Mouse (Mus musculus) frontal cortex, adult 2 months (tissue): ENCODE results near the gene Arpc3. TPM values are rescaled to one million over a fixed set of nuclear protein-coding genes. Genes with fewer than 3 reads are reported as not detected.
"Not testable (repeated sequence)": the region's sequence is repeated elsewhere in the genome, so short reads cannot be mapped to it uniquely, and the experiment has no call there.

Experiments
- DNase-seq, 2 experiments: peaks; one replicate each; pipeline ENCODE4 v3.0.0; 2022; ENCODE audit warnings: low spot score in 1 of 2; ENCODE audit errors: extremely low spot score in 1 of 2
- polyA plus RNA-seq: library from polyadenylated mRNA; depleted of rRNA; stranded (reverse); fragments of >200 nt; gene quantifications from 2 replicates; pipeline ENCODE4 v1.2.3, GENCODE M21; 2012

Gene Arpc3
- polyA plus RNA-seq, 1 experiment: 268 TPM

DNA sequence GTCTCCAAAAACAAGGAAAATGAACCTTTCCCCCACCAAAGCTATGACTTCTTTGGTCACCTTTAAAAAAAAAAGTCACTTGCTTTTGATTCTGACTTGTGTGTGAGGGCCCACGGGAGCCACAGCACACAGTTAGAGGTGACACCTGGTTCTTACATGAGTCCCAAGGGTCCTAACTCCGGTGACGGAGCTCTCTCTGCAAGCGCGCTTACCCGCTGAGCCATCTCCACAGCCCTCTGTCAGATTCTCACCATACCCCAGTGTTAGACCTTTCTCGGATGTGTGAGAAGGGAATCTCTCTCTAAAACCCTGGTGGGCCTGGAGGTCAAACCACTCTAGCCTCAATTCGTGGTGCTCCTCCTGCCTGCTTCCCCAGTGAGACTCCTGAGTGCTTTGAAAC lies 5.8 kb downstream of the Arpc3 start:
- no peak for DNase-seq

DNA sequence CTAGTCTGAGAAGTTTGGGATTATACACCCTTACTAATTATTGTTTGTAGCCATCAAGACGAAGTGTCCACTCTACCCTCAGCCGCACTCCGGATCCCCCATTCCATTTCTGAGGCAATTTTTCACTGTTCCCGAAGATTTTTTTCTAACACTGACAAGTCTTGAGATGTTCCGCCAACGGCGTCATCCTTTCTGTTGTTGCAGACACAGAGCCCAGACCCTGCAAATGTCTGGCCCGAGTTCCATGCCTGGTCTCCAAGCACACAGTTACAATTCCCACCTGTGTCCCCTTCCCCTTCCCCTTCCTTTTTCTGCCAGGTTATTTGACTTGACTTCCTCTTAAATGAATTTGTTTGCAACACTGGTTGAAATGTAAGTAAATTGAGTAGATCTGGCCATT lies 8.2 kb downstream of the Arpc3 start:
- DNase-seq: no peak

DNA sequence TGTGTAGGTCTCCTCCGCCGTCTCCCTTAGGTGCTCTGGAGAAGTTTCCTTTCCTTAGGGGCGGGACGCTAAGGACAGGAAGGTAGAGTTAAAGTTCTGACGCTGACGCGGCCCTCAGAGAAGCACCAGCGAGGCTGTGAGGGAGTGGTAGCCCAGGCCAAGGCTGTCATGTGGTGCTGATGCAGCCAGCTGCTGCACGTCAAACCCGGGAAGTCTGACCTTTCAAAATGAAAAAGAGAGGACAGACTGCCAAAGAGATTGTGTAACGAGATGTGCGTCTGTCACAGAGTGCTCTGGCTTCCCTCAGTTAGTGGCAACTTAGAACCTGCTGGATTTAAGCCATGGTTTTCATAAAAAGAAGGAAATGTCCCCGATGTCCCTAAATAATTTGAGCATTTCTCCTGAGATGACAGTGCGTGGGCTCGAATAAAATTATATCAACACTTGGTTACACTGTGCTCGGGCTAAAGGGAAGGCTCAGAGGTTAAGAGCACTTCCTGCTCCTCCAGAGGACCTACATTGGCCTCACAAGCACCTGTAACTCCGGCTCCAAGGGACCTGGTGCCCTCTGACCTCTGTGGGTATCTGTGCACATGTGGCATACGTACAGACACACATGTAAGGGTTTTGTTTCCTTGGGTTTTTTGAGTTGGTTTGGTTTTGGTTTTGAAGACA lies 9.1 kb downstream of the Arpc3 start:
- peak in 1 of 2 experiments; percentile 67 for DNase-seq

DNA sequence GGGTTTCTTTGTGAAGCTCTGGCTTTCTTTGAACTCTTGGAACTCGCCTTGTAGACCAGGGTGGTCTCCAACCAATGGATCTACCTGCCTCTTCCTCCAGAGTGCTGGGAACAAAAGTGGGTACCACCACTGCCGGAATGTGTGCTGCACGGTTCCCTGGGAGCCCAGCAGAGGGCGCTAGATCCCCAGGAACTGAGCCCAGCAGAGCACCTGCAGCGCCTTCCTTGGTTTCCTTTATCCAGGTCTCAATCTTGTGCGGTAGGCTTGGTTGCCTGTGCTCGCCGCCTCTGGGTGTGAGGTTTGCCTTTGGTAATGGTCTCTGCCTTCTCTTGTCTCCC lies 9.6 kb downstream of the Arpc3 start:
- DNase-seq: peak in 1 of 2 experiments; percentile 85

DNA sequence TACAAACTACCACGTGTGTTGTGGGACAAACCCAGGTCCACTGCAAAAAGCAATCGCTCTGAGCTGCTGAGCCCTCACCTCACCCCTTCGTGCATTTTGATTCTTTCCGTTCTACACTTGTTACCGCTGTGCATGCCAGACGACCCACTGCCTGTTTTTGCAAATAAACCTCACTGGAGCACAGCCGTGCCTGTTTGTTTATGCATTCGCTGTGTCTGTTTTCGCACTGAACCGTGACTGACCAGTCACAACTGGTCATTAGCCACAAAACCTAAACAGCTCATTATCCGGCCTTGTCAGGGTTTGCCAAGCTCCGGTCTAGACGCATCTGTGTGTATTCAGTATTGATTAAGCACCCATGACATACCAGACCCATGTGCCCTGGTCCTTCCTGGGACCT lies 10.5 kb downstream of the Arpc3 start:
- no peak for DNase-seq

DNA sequence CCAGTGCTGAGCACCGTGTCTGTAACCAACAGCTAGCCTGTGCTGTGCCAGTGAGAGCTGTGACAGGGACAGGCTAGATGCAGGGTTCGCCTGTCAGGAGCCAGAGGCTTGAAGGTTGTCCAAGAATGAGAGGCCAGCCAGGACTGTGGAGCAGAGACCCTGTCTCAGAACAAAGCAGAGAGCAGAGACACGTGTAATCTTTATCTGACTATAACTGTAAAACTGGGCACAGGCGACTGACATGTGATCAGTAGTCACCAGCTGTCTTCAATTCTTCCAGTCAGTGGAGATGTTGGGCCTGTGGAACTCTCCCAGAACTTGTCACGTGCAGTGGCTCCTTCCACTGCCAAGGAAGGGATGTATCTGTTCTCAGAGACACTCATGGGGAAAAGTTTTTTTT lies 11.1 kb downstream of the Arpc3 start:
- peak; percentile 62 to 68 for DNase-seq

DNA sequence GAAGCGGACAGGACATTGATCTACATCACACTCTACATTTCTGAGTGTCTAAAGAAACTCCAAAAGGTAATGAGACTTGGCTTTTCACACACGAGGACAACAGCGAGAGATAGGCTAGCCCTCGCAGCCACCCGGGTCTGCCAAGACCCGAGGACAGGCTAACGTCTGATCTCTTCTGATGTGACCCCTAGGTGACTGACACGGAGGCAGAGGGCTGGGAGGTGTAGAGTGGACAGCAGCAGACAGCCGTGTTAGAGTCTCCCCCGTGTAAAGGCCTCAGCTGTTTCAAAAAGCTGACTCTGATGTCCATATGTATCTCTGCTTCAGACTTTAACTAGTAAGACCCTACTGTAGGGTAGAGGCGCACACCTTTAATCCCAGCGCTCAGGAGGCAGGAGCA lies 11.7 kb downstream of the Arpc3 start:
- no peak for DNase-seq

DNA sequence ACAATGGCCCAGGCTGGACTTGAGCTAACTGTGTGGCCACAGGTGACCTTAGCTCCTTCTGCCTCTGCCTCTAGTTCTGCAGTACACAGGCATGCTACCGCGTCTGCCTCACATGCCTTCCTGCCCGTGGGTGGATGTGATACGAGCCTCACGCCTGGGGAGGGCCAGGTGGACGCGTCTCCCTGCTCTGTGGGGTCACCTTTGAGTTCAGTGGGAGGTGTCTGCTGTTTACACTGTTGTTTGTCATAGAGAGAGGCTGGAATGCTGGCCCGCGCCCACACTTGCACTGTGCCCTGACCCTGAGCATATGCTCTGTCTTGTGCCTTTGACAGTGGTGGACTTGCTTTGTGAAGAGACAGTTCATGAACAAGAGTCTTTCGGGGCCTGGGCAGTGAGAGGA lies 13.9 kb downstream of the Arpc3 start:
- DNase-seq: no peak

DNA sequence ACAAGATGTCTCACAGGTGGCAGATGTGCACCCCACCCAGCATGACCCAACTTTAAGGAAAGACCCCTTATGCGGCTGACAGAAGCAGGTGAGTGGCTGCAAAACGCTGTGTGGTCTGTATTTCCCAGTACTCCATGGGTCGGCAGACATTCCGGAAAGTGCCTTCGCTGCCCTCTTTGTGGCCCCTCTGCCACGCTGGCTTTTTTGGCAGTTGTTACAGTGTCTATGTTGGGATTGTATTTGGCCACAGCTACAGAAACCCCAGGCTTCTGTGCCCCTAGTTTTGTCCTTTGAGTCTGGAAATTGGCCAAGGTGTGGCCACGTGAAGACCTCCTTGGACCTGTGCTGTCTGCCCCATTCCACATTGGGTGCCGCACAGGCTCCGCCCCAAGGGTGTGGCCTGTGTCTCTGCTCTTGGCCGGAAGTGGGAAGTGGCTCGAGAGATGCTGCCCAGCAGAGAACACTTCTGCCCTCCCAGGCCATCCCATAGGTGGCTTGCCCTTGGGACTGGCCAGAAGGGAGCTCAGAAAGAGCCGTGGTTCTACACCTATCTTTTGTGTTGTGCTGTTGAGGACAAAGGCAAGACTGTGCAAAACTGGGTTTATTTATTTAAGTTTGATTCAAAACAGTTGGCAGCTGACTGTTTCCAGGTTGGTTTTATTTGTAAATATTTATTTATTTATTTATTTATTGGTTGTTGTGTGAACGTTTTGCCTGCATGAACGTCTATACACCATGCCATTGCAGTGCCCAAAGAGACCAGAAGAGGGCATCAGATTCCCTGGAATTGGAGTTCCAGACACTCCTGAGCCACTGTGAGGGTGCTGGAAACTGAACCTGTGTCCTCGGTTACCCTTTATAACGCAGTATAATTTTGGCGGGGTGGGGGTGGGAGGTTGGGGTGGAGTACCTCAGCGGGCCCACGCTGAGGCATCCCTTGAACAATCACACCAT lies 18.3 kb downstream of the Arpc3 start:
- no peak for DNase-seq

DNA sequence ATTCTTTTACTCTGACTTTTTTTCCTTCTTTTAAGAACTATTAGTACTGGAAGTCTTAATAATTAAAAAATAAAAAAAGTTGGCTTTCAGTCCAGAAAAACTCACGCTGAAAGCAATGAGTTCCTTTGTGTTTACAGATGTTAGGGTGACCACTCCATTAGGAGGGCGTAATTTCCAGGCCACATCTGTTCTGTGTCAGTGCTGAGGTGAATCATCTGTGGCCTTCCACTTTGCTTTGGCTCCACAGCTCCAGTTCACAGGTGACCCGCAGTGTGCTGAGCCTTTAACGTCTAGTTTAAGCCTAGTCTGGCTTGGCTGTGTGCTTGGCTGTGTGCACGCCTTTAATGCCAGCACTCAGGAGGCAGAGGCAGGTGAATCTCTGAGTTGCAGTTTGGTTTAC lies 20.2 kb downstream of the Arpc3 start:
- DNase-seq: no peak

DNA sequence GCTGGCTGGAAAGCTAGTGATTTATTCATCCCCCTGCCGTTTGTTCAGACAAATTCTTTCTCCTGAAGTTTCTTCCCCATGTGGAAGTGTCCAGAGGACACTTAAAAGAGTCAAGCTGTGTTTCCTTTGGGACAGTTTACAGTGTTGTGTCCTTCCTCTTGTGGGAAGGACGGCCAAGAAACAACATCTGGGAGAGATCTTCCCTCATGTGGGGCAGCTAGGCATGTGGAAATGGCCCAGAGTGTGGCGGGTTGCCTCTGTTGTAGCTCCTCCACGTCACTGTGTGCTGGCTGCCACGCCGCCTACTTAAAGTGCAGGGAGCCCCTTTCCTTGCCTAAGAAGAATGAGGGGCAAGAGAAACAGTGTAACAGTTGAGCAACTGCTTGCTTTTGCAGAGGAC lies 21.1 kb downstream of the Arpc3 start:
- DNase-seq: no peak

DNA sequence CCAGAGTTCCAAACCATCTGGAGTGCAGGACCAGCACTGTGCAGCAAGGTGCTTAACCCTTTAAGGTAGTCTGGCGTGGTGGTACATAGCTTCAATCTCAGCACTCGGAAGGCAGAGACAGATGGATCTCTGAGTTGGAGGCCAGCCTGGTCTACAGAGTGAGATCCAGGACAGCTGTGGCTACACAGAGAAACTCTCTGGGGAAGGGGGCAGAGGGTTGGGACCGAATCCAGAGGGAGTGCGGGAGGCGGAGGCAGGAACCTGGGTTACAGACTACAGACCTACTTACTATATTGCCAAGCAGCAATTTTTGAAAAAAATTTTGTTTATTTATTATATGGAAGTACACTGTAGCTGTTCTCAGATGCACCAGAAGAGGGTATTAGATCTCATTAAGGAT lies 22.7 kb downstream of the Arpc3 start:
- DNase-seq: no peak

DNA sequence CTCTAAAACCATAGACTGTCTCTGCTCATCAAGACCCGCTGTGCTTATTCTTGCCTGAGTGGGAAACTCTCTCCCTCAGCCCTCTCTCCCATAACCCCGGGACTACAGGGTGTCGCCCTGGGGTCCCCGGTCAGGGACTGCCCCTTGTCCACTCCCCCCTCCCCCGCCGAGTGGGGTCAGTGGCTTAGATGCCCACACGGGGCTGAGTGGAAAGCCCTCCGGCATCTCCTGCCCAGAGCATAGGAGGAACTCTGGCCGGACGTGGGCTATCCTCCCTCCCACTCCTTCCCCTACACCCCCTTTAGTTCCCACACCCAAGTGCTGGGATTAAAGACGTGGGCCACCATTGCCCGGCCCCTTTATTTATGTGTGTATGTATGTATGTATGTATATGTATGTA lies 23.8 kb downstream of the Arpc3 start:
- DNase-seq: no peak

DNA sequence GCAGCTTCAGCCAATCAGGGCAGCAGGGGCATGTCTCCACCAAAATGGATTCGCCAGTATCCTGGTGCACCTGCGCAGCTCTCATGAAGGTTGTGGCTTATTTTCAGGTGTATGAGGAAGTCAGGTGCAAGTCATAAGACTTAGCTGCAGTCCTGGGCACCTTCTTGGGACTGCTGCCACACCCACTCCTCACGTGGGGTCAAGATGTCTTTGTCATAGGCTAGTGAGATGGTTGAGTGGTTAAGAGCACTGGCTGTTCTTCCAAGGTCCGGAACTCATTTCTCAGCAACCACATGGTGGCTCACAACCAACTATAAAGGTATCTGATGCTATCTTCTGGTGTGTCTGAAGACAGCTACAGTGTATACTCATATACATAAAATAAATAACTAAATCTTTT lies 29.0 kb downstream of the Arpc3 start:
- not testable (repeated sequence) for DNase-seq

DNA sequence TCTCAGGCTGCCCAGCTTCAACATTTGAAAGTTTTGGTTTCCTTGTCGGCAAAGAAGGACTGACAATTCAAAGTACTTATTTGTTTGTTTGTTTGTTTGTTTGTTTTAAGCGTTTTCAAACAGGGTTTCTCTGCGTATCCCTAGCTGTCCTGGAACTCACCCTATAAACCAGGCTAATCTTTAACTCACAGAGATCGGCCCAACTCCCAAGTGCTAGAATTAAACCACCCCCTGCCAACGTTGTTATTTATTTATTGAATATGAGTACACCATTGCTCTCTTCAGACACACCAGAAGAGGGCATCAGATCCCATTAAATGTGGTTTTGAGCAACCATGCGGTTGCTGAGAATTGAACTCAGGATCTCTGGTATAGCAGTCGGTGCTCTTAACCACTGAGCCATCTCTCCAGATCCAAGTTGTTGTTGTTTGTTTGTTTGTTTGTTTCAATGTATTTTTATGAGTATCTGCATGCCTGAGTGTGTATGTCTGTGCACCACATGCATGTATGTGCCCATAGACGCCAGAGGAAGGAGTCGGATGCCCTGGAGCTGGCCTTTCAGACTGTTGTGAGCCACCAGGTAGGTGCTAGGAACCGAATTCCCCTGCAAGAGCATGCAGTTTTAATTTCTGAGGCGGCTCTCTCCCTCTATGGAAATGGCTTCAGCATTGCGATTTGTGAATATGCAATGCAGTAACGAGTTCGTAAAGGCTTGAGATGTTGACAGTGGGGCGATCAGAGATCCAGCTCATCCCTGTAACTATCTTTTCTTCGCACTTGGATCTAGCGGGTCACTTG lies 29.8 kb downstream of the Arpc3 start, which contains the start of gene Anapc7:
TSS of gene Anapc7 (plus strand) at position 423 of the 798 bp plus-strand sequence.
- no peak for DNase-seq

DNA sequence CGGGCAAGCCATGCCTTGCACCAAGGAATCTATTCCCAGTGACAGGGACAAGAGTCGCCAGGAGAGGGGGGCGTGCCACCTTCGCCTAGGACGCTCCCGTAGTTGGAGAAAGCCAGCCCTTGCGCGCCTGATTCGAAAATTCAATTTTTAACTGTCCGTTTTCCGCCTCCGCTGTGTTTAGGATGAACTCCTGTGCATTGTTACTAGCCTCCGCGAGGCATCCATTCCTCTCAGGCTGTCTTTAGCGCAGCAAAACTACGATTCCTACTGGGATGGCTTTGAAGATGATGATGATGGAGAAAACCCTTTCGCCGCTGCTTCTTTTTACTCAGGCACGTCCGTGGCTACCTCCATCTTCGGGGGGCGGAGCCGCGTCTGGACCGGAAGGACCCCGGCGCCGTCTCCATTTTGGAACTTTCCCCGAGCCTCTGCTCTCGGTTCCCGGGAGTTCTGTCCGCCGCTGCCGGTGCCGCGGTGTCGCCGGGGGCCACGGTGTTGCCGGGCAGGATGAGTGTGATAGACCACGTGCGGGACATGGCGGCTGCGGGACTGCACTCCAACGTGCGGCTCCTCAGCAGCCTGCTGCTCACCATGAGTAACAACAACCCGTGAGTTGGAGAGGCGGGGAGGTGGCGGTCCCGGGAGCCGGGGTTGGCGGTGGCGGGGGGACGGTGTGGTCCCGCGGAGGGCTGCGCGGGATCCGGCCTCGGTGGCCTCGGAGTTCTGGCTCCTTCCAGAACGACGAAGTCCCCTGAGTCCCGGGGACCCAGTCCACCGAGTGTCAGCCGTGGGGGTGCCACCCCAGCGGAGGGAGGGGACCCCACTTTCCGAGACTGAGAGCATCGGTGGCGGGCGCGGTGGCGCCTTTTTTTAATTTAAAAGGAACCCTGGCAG lies 30.6 kb downstream of the Arpc3 start:
- peak; percentile 70 to 92 for DNase-seq

DNA sequence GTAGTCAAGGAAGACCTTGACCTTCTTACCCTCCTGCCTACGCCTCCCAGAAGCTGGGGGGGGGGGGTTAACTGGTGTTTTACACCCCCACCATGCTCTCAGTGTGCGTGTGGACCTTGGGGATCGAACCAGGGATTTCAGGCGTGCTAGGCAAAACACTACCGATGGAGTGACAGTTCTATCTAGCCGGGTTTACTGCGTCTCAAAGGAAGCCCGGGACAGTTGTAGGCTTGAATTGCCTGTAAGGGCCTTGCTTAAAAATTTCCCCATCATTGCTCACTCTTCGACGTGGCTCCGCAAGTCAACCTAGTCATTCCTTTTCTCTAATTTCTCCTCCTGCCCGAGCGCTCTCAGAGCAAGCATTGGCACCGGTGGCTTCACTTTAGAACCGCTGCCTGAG lies 31.4 kb downstream of the Arpc3 start:
- DNase-seq: no peak

DNA sequence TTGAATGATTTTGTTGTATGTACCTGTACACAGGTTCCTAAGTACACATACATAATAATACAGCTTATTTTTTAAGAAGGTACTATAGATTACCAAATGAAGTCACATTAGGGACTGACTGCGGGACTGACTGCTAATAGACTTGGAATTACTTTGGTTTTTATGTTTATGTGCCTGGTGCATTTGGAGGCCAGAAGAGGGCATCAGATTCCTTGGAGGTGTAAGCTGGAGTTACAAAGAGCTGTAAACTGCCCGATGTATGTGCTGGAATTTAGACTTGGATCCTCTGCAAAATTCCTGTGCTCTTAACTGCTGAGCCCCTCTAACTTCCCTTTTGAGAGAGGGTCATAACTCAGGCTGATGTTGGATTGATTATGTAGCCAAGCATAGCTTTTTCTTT lies 33.9 kb downstream of the Arpc3 start:
- no peak for DNase-seq

DNA sequence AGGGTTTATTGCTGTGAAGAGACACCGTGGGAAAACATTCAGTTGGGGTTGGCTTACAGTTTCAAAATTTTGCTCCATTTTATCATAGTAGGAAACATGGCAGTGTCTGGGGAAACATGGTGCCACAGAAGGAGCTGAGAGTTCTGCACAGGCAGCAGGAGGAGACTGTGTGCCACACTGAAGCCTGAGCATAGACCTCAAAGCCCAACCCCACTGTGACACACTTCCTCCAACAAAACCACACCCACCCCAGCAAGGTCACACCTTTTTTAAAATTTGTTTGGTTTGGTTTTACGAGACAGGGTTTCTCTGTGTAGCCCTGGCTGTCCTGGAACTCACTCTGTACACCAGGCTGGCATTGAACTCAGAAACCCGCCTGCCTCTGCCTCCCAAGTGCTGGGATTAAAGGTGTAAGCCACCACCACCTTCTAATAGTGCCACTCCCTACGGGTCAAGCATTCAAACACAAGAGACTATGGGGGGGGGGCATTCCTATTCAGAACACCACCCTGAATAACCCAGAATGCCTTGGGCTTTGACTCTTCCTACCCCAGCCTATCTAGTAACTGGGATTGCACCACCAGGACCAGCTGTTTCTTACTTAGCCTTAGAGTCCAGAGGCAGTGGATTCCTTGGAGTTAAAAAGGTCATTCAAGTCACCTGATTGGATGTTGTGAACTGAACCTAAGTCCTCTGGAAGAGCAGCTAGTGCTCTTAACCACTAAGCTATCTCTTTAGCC lies 38.5 kb downstream of the Arpc3 start:
- DNase-seq: no peak

DNA sequence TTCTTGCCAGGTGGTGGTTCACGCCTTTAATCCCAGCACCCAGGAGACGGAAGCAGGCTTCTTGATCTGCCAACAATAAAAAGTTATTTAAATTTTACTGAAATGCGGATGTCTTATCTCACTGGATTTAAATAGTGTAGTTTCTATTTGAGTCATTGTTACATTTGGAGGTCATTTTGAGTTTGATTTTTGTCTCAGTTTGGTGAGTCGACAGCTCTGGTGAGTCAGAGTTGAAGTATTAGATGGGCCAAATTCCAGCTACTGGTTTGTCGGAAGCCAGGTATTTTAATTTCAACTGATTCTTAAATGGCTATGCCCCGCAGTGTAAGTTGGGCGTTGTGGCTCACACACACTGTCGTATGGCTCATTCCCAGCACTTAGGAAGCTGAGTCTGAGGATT lies 39.5 kb downstream of the Arpc3 start:
- no peak for DNase-seq
